Mouse (Mus musculus) left cerebral cortex, adult 11 months (tissue): Measurements from ENCODE around the gene Olfr1277.

Experiments
- DNase-seq: peaks from one replicate; pipeline ENCODE4 v3.0.0; 2022; ENCODE audit warnings: low spot score

Olfr1277 gene

DNA sequence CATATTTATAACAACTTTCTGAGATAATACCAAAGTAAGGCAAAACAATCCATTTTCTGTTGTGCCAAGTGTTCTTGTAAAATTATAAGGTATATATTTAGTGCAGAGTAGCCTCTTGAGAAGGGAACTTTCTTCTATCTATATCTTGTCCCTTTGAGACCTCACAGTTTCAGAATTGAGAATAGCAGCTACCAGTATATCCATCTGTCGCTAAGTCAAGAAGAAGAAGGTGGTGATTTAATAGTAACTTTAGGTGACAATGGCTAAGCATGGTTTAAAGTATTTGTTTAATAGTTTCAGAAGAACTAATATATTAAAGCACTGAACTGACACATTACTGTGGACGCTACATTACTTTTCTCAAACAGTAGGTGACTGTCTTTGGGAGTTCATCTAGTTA lies at the start of gene Olfr1277:
Gene Olfr1277 (minus strand): TSS at position 101 of the 400 bp plus-strand sequence.
- DNase-seq: no peak

DNA sequence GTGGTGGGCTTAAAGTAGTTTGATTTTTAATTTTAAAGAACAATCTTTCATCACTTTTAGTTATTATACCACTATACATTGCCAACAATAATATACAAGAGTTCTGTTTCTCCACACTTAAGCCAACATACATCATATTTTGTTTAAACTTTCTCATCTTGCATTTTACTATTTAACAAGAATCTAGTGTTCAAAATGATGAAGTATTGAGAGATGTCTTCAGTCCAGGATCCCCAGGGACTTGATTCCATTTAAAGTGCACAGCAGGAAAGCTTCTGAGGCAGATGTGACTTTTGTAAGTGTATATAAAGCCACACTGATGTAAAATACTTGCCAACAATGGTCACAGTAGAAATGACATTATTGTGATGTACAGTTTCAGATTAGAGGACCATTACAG lies 39.8 kb upstream of the Olfr1277 start, which contains the start of gene Olfr1280:
Gene Olfr1280 (plus strand): TSS at position 301 of the 400 bp plus-strand sequence.
- no peak for DNase-seq

DNA sequence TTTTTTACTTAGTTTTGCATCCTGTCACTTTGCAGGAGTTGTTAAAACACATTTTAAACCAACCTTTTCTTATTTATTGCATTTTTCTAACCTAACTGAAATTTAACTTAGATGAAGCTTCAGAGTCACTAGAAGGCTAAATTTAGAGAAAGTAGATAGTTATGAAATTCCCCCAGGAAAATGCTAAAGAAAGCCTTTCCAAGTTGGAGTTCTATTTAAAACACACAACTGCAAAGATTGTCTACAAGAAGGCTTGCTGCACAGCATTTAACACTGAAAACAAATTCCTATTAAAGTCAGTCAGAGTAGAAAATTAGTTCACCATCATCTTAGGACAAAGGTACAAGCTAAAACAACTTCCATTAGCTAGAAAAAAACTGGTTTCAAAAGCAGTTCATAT lies 26.5 kb upstream of the Olfr1277 start, which contains the start of gene Olfr1279:
Gene Olfr1279 (plus strand): TSS at position 262 of the 400 bp plus-strand sequence.
- no peak for DNase-seq

DNA sequence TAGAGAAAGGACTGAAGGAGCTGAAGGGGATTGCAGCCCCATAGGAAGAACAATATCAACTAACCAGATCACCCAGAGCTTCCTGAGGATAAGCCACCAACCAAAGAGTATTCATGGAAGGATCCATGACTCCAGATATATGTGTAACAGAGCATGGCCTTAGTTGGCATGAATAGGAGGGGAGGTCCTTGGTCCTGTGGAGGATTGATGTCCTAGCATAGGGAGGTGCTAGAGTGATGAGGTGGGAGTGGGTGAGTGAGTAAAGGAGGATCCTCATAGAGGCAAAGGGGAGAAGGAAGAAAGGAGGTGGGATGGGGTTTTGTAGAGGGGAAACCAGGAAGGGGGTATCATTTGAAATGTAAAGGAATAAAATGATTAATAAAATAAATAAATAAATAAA lies 24.6 kb upstream of the Olfr1277 start:
- no peak for DNase-seq

DNA sequence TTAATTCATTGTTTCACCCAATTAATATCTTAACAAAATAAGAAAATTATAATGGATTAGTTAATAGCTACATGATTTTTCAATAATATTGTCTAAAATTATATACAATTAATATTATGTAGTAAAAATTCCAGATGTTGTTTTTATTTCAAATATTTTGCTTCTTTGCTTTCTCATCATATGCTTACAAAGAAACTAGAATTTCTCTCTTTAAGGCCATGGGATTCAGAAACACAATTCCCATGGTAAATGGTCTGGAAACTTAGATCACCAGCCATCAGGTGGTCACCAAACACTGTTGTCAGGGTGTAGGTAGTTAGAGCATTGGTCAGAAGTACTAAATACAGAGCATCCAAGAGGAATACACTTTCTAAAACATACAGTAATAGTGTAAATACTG lies 15.9 kb upstream of the Olfr1277 start, which contains the start of gene Olfr1278:
Gene Olfr1278 (plus strand): TSS at position 301 of the 400 bp plus-strand sequence.
- DNase-seq: no peak

DNA sequence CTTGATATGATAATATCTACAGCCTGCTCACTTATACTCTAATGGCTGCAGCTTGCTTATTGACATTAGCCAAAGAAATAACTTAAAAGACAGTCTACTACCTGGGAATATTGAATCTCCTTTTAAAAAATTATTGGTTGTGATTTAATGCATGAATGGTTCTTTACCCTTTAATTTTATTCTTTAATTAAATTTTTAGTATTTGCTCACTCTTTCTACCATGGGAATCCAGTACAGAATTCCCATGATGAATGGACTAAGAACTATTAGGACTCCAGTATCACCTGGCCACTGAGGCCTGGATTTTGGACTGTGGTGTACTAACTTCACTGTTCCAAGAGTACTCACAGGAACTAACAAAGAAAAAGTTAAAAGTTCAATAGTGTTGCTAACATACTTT lies 19.7 kb downstream of the Olfr1277 start, which contains the start of gene Olfr1276:
Gene Olfr1276 (plus strand): TSS at position 301 of the 400 bp plus-strand sequence.
- no peak for DNase-seq

DNA sequence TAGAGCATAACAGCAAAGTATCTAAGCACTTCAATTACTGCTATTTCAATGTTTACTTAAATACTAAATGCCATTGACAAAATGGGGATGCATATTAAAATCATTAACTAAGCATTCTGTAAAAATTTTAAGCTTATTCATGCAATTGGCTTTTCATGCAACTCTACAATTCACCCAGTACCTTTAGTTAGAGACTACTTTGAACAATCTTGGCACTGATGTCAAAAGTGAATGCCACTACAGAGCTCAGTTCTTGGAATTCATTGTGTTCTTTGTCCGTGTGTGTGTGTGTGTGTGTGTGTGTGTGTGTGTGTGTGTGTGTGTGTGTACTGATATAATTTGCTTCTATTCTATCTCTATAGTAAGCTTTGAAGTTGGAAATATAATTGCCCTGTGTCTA lies 38.7 kb downstream of the Olfr1277 start, which contains the start of gene Olfr1275:
Gene Olfr1275 (minus strand): TSS at position 101 of the 400 bp plus-strand sequence.
- no peak for DNase-seq

DNA sequence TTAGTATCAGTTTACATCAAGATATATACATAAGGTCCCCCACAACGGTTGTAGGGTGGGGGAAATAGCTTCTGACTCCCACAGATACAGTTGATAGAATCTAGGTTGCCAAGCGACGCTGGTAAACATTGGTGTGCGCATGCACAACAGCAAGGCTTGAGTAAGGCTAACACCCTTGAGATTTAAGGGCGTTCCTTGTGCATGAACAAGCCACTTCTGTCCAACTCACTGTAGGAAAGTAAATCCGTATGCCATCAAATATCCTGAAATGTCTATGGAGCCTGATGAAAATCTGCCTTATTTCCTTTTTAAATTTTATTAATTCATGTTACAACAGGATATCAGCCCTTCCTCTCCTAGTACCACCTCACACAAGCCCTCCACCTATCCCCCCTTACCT lies 44.4 kb downstream of the Olfr1277 start, which contains the start of gene 4930430A15Rik:
Gene 4930430A15Rik (minus strand): TSS at position 101 of the 400 bp plus-strand sequence.
- DNase-seq: no peak
